Mouse (Mus musculus) liver, adult 2 months (tissue): Measurements from ENCODE around the gene Echs1.

Experiments
- CTCF ChIP-seq: fragments of 200-500 bp; IDR thresholded peaks from 2 replicates; pipeline ENCODE4 v1.5.1; 2011; ENCODE audit warnings: low read depth, low read length, control low read depth
- POLR2A ChIP-seq: fragments of 200-500 bp; IDR thresholded peaks from 2 replicates; pipeline ENCODE4 v1.6.1; 2011; ENCODE audit warnings: low read length, control low read depth; ENCODE audit not compliant: insufficient read depth; ENCODE audit errors: extremely low read depth

GRCm38 (mm10) chr7:140137135-140138020, 21.1 kb upstream of the Echs1 start, which contains the start of gene Mtg1:
- peak; percentile 65 for TF ChIP-seq POLR2A
- TF ChIP-seq CTCF = no peak
